ENCODE assay signal across 8 mouse cellular contexts in the genomic region with DNA sequence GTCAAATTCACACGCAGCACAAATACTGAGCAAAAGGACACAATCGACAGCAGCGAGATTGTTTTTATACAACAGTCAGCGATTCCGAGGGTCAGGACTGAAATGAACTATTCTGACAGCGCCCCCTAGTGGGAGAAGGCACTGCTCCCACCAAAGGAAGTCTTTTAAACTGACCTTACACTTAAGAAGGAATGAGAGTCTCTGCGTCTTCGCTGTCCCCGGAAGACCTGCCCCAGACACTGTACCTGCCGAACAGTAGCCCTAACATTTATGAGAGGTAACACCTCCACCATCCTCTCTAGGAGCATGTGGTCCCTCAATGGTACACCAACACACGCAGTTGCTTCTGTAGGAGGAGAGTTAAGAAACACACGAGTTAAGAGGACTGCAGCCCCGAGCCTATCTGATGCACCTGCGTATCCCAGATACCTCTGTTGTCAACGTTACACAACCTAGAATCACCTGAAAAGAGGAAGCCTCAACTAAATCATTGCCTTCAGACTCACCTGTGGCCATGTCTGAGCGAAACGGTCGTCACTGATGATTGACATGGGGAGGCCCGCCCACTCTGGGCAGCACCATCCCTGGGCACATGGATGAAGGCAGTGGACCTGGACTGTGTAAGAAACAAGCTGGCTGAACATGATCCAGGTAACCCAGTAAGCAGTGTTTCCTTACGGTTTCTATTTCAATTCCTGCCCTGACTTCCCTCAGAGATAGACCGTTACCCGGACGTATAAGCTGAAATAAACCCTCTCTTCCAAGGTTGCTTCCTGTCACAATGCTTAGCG.
DNase-seq lines count a peak whose midpoint lies in the region; ATAC-seq and TF ChIP-seq lines count a peak whose summit lies in the region.
"Had no signal": no experiment of that assay in that cellular context is flagged by ENCODE, and none has a peak within 500 bp of the region (broad histone marks: within the 10 kb centered on the region; RNA-seq: fewer than 3 reads in every experiment).

No protein-coding gene starts in this region.

- TF ChIP-seq POLR2A in spleen, adult 2 months (IDR thresholded peaks at IDR 0.05; ENCODE audit: low read depth, low read length): no peak

- no peaks in the 10 kb centered on the region for H3K9me3 ChIP-seq in midbrain, embryonic 13.5 days

- WGBS in midbrain, embryonic 13.5 days: 56% methylated on average over 24 of the region's 24 CpGs
- 55% methylated on average over 24 of the region's 24 CpGs for WGBS in spleen, adult 2 months

- H3K4me2 ChIP-seq in midbrain, embryonic 13.5 days (replicated peaks): no peak overlapping the region

- H3K9ac ChIP-seq in midbrain, embryonic 13.5 days (replicated peaks): no peak overlapping the region

- peak; percentile 69 for ATAC-seq in midbrain, embryonic 13.5 days

- peaks cover 24% of the 10 kb centered on the region for H3K4me1 ChIP-seq in midbrain, embryonic 13.5 days (replicated peaks)
- no peaks in the 10 kb centered on the region for H3K4me1 ChIP-seq in spleen, adult 2 months (ENCODE audit: control insufficient read depth, insufficient read depth, insufficient read length)

- peaks cover 10% of the 10 kb centered on the region; the same call in 1 of the 2 replicates for H3K36me3 ChIP-seq in midbrain, embryonic 13.5 days
- no peaks in the 10 kb centered on the region for H3K36me3 ChIP-seq in spleen, adult 2 months (ENCODE audit: control insufficient read depth, insufficient read depth, low read length)

- no peak overlapping the region for H3K4me3 ChIP-seq in midbrain, embryonic 13.5 days (replicated peaks)
- no peak overlapping the region for H3K4me3 ChIP-seq in spleen, adult 2 months (ENCODE audit: extremely low read depth, insufficient read depth, insufficient read length)
- H3K4me3 ChIP-seq: myocyte had no signal

- H3K27me3 ChIP-seq in midbrain, embryonic 13.5 days: no peaks in the 10 kb centered on the region
- H3K27me3 ChIP-seq in spleen, adult 2 months (ENCODE audit: control insufficient read depth, insufficient read depth, low read length): no peaks in the 10 kb centered on the region

- H3K27ac ChIP-seq in midbrain, embryonic 13.5 days: no peak overlapping the region
- H3K27ac ChIP-seq in spleen, adult 2 months (ENCODE audit: insufficient read depth, low read length): no peak overlapping the region

- TF ChIP-seq CTCF in spleen, adult 2 months (IDR thresholded peaks at IDR 0.05; ENCODE audit: extremely low read depth, insufficient read depth, insufficient read length, insufficient replicate concordance): peak; percentile 20; the same call in 1 of the 2 replicates

- DNase-seq in adrenal gland, adult (ENCODE audit: inconsistent age in 2 of 2, low spot score in 1 of 2): peak; percentile 61 to 92
- peak; percentile 91 to 95 for DNase-seq in cerebellum, postnatal 14 days
- peak; percentile 78 to 87 for DNase-seq in frontal cortex, postnatal 36 days (ENCODE audit: low spot score in 2 of 2)
- peak; percentile 73 for DNase-seq in kidney, adult 18-20 months
- peak; percentile 84 for DNase-seq in left cerebral cortex, postnatal 4 days
- peak in 1 of 2 experiments; percentile 19 for DNase-seq in spleen, adult 2 months (ENCODE audit: low read depth in 1 of 2, low spot score in 2 of 2)

- intact Hi-C loops in left cerebral cortex, postnatal 4 days (cut with DNase I): loop anchor here (2.0 to 5.0 kb wide), 3 partner anchors 782 to 1527 kb away; a partner anchor contains a TSS
